ENCODE assay signal across 10 mouse cellular contexts in genomic region chr15:86738356-86738755, GRCm38 (mm10).
"Had no signal": no experiment of that assay in that cellular context is flagged by ENCODE, and none has a peak within 500 bp of the region (broad histone marks: within the 10 kb centered on the region; RNA-seq: fewer than 3 reads in every experiment).

No protein-coding gene starts in this region.

- DNase-seq: kidney, adult 8-10 months; kidney, postnatal 25 days; liver; liver, embryonic 13.5 days; liver, postnatal 0 days; thymus, adult 2 months; thymus, postnatal 25 days had no signal

- H3K9ac ChIP-seq: limb, embryonic 12.5 days; liver, embryonic 13.5 days; liver, postnatal 0 days; midbrain, embryonic 13.5 days; neural tube, embryonic 12.5 days had no signal

- H3K27ac ChIP-seq: limb, embryonic 12.5 days; liver, embryonic 13.5 days; midbrain, embryonic 13.5 days; neural tube, embryonic 12.5 days had no signal

- H3K9me3 ChIP-seq: limb, embryonic 12.5 days; liver, embryonic 13.5 days; midbrain, embryonic 13.5 days; neural tube, embryonic 12.5 days had no signal

- H3K4me1 ChIP-seq: limb, embryonic 12.5 days; liver, embryonic 13.5 days; neural tube, embryonic 12.5 days had no signal

- H3K4me3 ChIP-seq: limb, embryonic 12.5 days; liver, embryonic 13.5 days; midbrain, embryonic 13.5 days; neural tube, embryonic 12.5 days had no signal

- H3K36me3 ChIP-seq: limb, embryonic 12.5 days; liver, embryonic 13.5 days; midbrain, embryonic 13.5 days; neural tube, embryonic 12.5 days had no signal

- H3K27me3 ChIP-seq: limb, embryonic 12.5 days; liver, embryonic 13.5 days; midbrain, embryonic 13.5 days; neural tube, embryonic 12.5 days had no signal

- H3K4me2 ChIP-seq: limb, embryonic 12.5 days; liver, embryonic 13.5 days; midbrain, embryonic 13.5 days; neural tube, embryonic 12.5 days had no signal

- ATAC-seq: liver, postnatal 0 days; midbrain, embryonic 13.5 days had no signal
